Mouse (Mus musculus): ENCODE data around the gene Mfsd12. TPM values are rescaled to one million over a fixed set of nuclear protein-coding genes. Genes with fewer than 3 reads are reported as not detected.
A peak's percentile ranks its signal among the peaks of the same experiment; 100 is the strongest.

Gene Mfsd12
- polyA plus RNA-seq, 1 experiment from 2014 or later, result 14.5 TPM

DNA sequence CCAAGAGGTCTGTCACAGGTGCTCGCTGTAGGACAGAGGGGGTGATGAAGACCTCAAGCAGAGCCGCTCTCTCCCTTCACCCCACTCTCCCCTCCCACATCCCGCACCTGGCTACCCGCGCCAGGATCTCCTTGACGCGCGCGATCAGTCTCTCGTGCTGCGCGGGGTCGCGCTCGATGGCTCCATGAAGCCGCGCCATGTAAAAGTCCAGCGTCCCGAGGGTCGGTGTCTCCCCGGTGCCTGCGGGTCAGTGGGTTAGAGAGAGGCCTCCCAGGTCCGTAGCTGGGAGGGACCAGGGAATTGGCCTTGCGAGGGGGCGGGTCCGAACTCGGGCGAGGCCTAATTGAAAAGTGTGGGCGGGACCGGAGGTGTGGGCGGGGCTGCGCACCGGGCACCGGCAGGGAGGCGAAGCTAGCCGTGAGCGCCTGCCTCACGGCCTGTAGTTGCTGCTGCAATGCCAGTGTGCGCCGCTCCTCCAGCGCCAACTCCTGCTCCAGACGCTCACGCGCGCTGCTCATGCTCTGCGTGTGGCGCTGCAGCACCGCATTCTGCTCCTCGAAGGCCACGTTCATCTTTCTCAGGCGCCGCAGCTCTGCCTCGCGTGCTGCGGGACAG, 10.7 kb upstream of the Mfsd12 start:
- Histone ChIP-seq H3K4me1 (peaks cover 27% of the 10 kb centered on the region), H3K27me3 (peaks cover 54% of the 10 kb centered on the region), H3K4me2 (replicated peaks) (peak overlapping the region; percentile 52), H3K9me3 (no peaks in the 10 kb centered on the region), H3K36me3 (peaks cover 22% of the 10 kb centered on the region), H3K9ac (peak overlapping the region; percentile 28; the same call in 1 of the 2 replicates), H3K4me3 (peak overlapping the region; percentile 20), H3K27ac (no peak overlapping the region)
- ATAC-seq (ENCODE audit: insufficient number of reproducible peaks, insufficient read depth, low FRiP score, low TSS enrichment), result no peak
- WGBS, result 9% methylated on average over 55 of the region's 55 CpGs

DNA sequence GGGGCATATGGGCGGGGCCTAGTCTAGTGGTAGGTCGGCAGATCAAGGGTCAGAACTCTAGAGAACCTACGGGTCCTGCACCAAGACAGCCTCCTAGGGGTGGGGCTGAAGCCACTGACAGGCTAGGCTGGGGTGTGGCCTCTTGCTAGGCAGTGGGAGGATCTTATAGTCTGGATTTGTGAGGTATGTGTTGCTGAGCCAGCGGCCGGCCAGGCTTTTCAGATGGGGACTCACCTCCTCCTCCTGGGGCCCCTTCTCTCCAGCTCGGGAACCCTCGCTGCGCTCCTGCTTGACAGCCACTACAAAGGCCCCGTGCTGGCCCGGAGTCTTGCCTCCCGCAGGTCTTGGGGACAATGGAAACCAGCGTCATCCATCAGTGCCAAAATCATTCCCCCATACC, 8.1 kb upstream of the Mfsd12 start:
- Histone ChIP-seq H3K4me3 (peak overlapping the region; percentile 94), H3K4me1 (peaks cover 24% of the 10 kb centered on the region), H3K4me2 (replicated peaks) (peak overlapping the region; percentile 90), H3K9me3 (no peaks in the 10 kb centered on the region), H3K27ac (peak overlapping the region; percentile 54; the same call in 1 of the 2 replicates), H3K36me3 (peaks cover 22% of the 10 kb centered on the region), H3K9ac (peak overlapping the region; percentile 91), H3K27me3 (peaks cover 29% of the 10 kb centered on the region)
- 4% methylated on average over 11 of the region's 12 CpGs for WGBS
- no peak for ATAC-seq (ENCODE audit: insufficient number of reproducible peaks, insufficient read depth, low FRiP score, low TSS enrichment)

DNA sequence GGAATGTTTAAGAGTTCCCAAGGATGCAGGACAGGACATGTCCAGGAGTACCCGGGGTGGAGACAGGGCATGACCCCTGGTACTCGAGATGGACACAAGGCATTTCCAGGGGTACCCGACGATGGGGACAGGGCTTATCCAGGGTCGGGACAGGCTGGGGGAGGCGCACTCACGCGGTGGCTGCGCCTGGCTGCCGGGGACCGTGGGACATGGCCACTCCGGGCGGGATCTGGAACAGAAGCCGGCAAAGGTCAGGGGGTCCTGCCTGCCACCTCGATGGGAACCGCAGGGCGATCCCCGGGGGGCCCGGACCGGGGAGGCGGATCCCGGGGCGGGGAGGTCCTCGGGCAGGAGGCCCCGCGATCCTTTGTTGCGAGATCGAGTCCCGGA, 7.3 kb upstream of the Mfsd12 start:
- H3K27me3 ChIP-seq, result peaks cover 21% of the 10 kb centered on the region
- peak overlapping the region; percentile 91 for H3K9ac ChIP-seq
- peaks cover 24% of the 10 kb centered on the region for H3K4me1 ChIP-seq
- H3K4me2 ChIP-seq (replicated peaks), result peak overlapping the region; percentile 90
- WGBS, result under 1% methylated on average over 29 of the region's 29 CpGs
- H3K27ac ChIP-seq, result peak overlapping the region; percentile 75
- H3K9me3 ChIP-seq, result no peaks in the 10 kb centered on the region
- peaks cover 22% of the 10 kb centered on the region for H3K36me3 ChIP-seq
- peak; percentile 3; the same call in 1 of the 2 replicates for ATAC-seq (ENCODE audit: insufficient number of reproducible peaks, insufficient read depth, low FRiP score, low TSS enrichment)
- H3K4me3 ChIP-seq, result peak overlapping the region; percentile 94

DNA sequence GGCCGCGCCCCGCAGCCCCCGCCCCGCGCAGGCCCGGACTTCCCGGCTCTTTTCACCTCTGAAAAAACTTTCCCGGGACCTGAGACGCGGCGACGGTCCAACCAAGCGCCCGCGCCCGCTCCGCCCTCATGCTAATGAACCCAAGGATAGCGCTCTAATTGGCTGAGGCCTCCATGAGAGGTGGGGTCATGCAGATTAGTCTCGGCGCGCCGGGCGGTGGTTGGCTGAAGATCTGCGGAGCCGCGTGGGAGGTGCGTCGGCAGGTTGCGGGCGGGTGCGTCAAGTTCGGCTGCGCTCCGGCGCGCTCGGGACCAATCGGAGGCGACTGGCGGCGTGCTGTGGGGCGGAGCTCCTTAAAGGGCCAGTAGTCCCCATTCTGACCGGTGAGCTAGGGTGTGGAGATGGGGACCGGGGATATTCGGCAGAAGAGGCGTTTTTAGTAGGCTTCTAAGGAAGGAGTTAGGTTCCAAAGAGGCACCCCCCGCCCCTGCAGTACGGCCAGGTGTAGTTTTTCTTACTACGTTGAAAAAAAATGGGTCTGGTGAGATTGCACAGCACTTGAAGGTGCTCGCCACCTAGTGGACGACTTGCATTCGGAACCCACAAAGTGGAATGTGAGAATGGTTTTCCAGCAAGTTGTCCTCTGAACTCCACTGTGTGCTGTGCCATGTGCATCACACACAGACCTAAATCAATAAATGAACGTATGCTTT, 6.8 kb upstream of the Mfsd12 start, which contains the start of gene Hmg20b:
Hmg20b (minus strand) TSS at position 130 of the 713 bp plus-strand sequence.
- Histone ChIP-seq H3K4me1 (peaks cover 24% of the 10 kb centered on the region), H3K4me3 (peak within 1 kb of the TSS; percentile 94), H3K27ac (peak within 1 kb of the TSS; percentile 75), H3K4me2 (replicated peaks) (peak within 1 kb of the TSS; percentile 90), H3K9me3 (no peaks in the 10 kb centered on the region), H3K9ac (peak within 1 kb of the TSS; percentile 91), H3K27me3 (peaks cover 16% of the 10 kb centered on the region), H3K36me3 (peaks cover 17% of the 10 kb centered on the region)
- ATAC-seq (ENCODE audit: insufficient number of reproducible peaks, insufficient read depth, low FRiP score, low TSS enrichment), result peak; percentile 94
- 0% methylated on average over 54 of the region's 54 CpGs for WGBS

DNA sequence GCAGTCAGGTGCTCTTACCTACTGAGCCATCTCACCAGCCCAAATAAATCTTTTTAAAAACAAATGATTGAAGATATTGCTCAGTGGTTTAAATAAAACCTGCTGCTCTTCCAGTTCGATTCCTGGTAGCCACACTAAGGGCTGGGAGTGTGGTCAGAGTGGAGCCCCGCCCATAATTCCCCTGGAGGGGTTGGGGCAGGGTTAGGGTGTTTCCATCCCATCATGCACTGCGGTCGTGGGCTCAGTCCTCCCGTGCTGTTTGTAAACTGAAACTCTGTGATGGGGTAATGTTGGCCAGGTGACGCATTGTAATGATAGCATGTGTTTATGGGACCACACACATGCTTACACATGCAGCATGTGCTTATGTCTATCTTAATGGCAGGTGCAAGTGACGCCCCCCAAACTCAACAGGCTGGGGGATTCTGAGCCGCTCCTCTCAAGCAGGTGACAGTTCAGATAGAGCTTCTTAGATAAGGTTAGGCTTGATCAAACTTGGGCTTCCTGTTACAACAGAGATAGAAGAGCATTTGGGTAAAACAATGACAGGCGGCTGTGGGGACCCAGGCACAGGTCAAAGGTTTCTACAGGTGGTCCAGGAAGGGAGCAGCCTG, 5.5 kb upstream of the Mfsd12 start:
- H3K4me1 ChIP-seq, result peaks cover 19% of the 10 kb centered on the region
- H3K27ac ChIP-seq, result no peak overlapping the region
- no peak overlapping the region for H3K4me3 ChIP-seq

DNA sequence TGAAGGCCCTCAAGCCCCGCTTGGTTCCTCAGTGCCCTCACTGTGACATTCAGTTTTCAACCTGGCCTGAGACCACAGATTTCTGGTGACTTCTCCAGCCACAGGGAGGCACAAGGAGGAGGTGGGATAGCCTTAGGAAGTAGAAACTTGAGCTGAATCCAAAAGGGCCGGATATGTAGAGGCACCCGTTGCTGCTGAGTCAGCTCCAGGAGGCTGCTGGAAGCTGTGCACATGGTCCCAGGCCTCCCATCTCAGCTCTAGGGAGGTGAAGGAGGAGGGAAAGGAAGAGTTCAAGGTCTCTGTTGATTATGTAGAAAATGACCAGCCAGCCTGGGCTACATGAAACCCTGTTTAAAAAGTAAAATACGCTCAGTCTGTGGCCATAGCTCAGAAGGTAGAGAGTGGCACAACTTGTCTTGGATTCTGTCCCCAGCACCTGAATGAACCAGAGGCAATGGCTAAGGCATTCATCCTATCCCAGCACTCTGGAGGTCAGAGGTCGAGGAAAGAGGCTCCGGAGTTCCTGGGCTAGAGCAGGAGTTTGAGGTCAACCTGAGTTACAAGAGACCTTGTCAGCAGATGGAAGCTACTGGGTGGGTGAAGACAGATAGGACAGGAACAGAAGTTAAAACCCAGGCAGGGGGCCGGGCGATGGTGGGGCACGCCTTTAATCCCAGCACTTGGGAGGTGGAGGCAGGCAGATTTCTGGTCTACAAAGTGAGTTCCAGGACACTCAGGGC, 2.4 kb upstream of the Mfsd12 start:
- no peaks in the 10 kb centered on the region for H3K36me3 ChIP-seq
- H3K4me3 ChIP-seq, result no peak overlapping the region
- H3K4me2 ChIP-seq (replicated peaks), result no peak overlapping the region
- no peaks in the 10 kb centered on the region for H3K27me3 ChIP-seq
- no peak for ATAC-seq (ENCODE audit: insufficient number of reproducible peaks, insufficient read depth, low FRiP score, low TSS enrichment)
- no peaks in the 10 kb centered on the region for H3K9me3 ChIP-seq
- WGBS, result 52% methylated on average over 9 of the region's 9 CpGs
- H3K9ac ChIP-seq, result no peak overlapping the region
- peaks cover 13% of the 10 kb centered on the region for H3K4me1 ChIP-seq
- no peak overlapping the region for H3K27ac ChIP-seq

More for the DNA sequence above, 5.5 kb upstream of the Mfsd12 start:
- no peak overlapping the region for H3K9ac ChIP-seq
- no peak overlapping the region for H3K4me2 ChIP-seq (replicated peaks)
- WGBS, result 26% methylated on average over 9 of the region's 9 CpGs
- no peaks in the 10 kb centered on the region for H3K9me3 ChIP-seq
- peaks cover 8% of the 10 kb centered on the region; the same call in 1 of the 2 replicates for H3K27me3 ChIP-seq
- peaks cover 15% of the 10 kb centered on the region for H3K36me3 ChIP-seq
- ATAC-seq (ENCODE audit: insufficient number of reproducible peaks, insufficient read depth, low FRiP score, low TSS enrichment), result no peak

DNA sequence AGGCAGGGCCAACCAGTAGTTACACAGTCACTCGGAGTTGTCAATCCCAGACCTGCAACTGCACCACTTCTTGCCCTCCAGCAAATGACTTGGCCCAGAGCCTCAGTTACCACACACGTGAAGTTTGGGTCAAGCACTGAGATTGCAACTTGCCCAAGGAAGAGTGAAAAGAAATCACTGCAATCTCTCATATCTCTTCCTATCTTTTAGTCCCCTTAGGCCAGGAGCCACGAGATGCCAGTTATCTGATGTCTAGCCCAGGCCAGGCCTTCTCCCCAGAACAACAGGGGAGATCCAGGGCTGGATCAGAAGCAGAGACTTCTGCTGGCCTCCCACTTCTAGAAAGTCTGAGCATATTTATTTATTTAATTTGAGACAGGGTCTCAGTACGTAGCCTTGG, 1.8 kb upstream of the Mfsd12 start:
- Histone ChIP-seq H3K9ac (no peak overlapping the region), H3K4me1 (peaks cover 16% of the 10 kb centered on the region), H3K27ac (no peak overlapping the region), H3K36me3 (no peaks in the 10 kb centered on the region), H3K9me3 (no peaks in the 10 kb centered on the region), H3K4me2 (replicated peaks) (no peak overlapping the region), H3K27me3 (no peaks in the 10 kb centered on the region), H3K4me3 (no peak overlapping the region)
- no peak for ATAC-seq (ENCODE audit: insufficient number of reproducible peaks, insufficient read depth, low FRiP score, low TSS enrichment)
- 73% methylated on average over 4 of the region's 4 CpGs for WGBS

DNA sequence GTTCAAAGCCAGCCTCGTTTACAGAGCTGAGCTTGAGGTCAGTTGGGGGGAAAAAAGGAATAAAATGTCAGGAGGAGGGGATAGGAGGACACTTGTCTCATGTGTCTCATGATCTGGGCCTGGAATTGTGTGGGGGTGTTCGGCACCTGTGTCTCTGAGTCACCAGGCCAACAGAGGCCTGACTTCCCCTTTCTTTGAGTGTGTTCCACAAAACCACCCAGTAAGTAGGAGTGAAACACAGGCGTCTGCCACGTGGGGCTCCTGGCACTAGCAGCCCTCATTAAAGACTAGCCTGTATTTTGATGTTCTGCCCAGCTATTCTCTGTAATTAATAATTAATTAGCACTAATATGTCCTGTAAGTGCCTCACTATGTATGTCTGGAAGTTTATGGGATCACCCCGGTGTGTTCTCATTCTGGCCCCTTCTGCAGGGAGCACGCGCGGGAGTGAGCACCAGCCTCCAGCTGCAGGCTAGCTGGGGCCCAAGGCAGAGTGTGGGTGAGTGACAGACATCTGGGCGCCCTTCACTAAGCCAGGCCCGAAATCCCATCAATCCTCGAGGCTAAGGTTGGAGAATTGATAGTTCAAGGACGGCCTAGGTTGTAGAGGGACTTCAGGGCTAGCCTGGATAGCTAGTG, 820 bp upstream of the Mfsd12 start:
- Histone ChIP-seq H3K9ac (no peak overlapping the region), H3K4me3 (no peak overlapping the region; the same call in 1 of the 2 replicates), H3K4me2 (replicated peaks) (peak overlapping the region; percentile 98; the same call in 1 of the 2 replicates), H3K4me1 (peaks cover 23% of the 10 kb centered on the region), H3K36me3 (peaks cover 6% of the 10 kb centered on the region; the same call in 1 of the 2 replicates), H3K27me3 (no peaks in the 10 kb centered on the region), H3K27ac (no peak overlapping the region), H3K9me3 (no peaks in the 10 kb centered on the region)
- ATAC-seq (ENCODE audit: insufficient number of reproducible peaks, insufficient read depth, low FRiP score, low TSS enrichment), result no peak
- WGBS, result 59% methylated on average over 12 of the region's 12 CpGs

DNA sequence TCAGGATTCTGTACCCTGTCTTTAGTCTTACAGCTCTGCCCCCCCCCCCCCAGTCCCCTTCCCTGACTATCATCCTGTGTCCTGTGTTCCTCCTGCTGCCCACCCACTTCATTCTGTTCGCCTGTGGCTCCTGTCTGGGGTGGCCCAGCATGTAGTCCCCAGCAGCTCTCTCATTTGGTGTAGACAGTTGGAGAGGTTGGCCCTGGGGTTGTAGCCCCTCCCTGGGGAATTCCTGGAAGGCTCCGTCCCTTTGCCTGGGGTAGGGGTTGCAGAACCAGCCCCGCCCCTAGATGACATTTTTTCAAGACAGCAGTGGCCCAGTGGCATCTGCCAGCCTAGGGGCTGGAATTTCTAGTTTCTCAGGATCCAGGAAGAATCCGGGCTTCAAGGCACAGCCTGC, 918 bp downstream of the Mfsd12 start:
- peak overlapping the region; percentile 75 for H3K9ac ChIP-seq
- 24% methylated on average over 4 of the region's 4 CpGs for WGBS
- H3K9me3 ChIP-seq, result no peaks in the 10 kb centered on the region
- peaks cover 6% of the 10 kb centered on the region for H3K27me3 ChIP-seq
- H3K36me3 ChIP-seq, result peaks cover 6% of the 10 kb centered on the region; the same call in 1 of the 2 replicates
- peak overlapping the region; percentile 74 for H3K4me3 ChIP-seq
- H3K4me1 ChIP-seq, result peaks cover 25% of the 10 kb centered on the region
- H3K27ac ChIP-seq, result no peak overlapping the region
- H3K4me2 ChIP-seq (replicated peaks), result peak overlapping the region; percentile 98
- ATAC-seq (ENCODE audit: insufficient number of reproducible peaks, insufficient read depth, low FRiP score, low TSS enrichment), result no peak; the same call in 1 of the 2 replicates

DNA sequence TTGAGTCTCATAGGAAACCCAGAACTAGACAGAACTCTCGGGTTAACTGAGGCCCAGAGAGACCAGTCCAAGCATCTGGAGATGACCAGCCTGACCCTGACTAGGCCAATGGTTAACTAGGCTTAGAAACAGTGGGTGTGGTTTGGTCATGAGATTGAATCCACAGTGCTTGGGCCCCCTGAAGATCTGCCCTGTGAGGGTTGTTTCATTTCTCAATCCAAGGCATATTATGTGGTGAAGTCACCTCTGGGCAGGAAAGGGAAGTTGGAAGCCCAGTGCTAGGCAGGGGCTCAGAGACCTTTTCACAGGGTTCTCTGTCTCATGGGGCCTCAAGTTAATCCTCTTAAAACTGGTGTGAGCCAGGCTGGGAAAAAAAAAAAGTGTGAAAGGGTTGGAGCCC, 1.6 kb downstream of the Mfsd12 start:
- no peak overlapping the region for H3K9ac ChIP-seq
- H3K4me3 ChIP-seq, result no peak overlapping the region
- H3K27ac ChIP-seq, result no peak overlapping the region
- no peaks in the 10 kb centered on the region for H3K9me3 ChIP-seq
- peaks cover 32% of the 10 kb centered on the region for H3K4me1 ChIP-seq
- peaks cover 6% of the 10 kb centered on the region; the same call in 1 of the 2 replicates for H3K36me3 ChIP-seq
- peak overlapping the region; percentile 98 for H3K4me2 ChIP-seq (replicated peaks)
- no peak for ATAC-seq (ENCODE audit: insufficient number of reproducible peaks, insufficient read depth, low FRiP score, low TSS enrichment)
- 63% methylated on average over 1 of the region's 1 CpGs for WGBS
- peaks cover 12% of the 10 kb centered on the region for H3K27me3 ChIP-seq

DNA sequence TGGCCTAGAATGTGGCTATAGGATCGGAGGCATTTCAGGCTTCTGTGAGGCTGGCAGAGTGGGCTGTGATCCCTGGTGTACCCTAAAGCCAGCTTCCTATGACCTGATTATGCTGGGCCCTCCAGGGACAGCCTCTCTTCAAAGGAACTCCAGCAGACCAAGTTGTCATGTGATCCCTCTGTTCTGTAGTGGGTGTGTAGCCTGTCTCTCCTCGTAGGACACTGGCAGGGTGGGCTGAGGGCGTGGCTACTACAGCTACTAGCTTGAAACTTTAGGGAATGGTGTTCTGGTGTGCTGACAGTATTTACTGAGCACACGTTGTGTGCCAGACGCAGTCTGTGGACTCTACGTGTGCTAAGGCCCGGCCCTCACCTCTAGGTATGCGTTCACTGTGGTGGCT, 3.4 kb downstream of the Mfsd12 start:
- Histone ChIP-seq H3K36me3 (peaks cover 7% of the 10 kb centered on the region; the same call in 1 of the 2 replicates), H3K4me1 (peaks cover 45% of the 10 kb centered on the region), H3K9ac (no peak overlapping the region), H3K9me3 (no peaks in the 10 kb centered on the region), H3K4me2 (replicated peaks) (no peak overlapping the region), H3K4me3 (no peak overlapping the region), H3K27ac (no peak overlapping the region), H3K27me3 (peaks cover 30% of the 10 kb centered on the region)
- 65% methylated on average over 8 of the region's 8 CpGs for WGBS
- ATAC-seq (ENCODE audit: insufficient number of reproducible peaks, insufficient read depth, low FRiP score, low TSS enrichment), result no peak

Data from embryonic facial prominence, embryonic 12.5 days (tissue).